Mouse (Mus musculus): ENCODE results near the gene Apol8.

The Apol8 gene

GRCm38 (mm10) chr15:77784039-77784824 is 27.4 kb upstream of the Apol8 start:
- DNase-seq, result peak; percentile 77

- no peak for DNase-seq
Measured at GRCm38 (mm10) chr15:77782449-77783014, 25.7 kb upstream of the Apol8 start.

DNA sequence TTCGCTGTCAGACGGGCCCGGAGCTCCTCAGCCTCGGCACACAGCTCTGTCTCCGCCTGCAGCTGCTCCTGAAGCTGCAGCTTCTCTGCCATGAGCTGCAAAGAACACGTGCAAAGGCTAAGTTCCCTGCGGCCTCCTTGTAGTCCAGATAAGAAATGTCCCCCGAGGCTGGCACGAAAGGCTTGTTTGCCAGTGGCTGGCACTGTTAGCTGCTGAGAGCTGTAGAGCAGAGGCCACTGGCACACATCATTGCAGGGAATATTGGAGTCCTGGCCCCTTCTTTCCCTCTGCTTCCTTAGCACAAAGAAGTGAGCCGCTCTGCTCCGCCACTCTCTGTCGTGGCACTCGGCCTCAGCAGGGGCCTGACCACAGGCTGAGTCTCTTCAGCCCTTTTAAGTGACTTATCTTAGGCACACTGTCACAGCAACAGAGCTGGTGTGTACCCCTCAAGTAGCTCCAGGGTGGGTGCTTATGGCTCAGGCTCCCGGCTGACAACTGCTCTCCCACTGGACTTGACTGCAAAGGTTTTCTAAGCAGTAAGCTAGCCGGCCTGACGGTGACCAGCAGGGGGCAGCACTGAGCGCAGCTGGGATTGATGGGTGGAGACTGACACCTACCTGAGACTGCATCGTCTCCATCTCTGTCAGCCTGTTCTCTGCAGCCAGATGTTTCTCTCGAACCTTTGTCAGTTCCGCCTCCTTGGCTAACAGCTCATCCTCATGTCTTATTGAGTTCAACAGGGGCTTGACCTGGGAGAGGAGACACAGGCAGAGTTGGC is 18.6 kb upstream of the Apol8 start:
- DNase-seq, result peak; percentile 53

DNA sequence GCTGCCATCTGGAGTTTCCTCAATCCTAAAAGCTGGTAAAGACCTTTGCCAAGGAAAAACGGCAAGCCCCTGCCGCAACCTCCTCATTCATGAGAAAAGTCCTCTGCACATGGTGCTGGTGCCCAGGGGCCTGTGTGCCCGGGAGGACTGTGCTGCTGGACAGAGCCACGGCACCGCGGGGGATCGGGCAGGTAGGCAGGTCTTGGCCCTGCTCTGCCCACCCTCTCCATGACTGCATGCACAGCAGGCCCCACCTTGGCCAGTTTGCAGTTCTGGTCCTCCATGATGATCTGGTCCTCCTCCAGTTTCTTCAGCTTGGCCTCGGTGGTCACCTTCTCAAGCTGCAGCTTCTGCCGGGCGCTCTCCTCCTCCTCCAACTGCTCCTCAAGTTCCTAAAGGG is 17.5 kb upstream of the Apol8 start:
- no peak for DNase-seq

DNA sequence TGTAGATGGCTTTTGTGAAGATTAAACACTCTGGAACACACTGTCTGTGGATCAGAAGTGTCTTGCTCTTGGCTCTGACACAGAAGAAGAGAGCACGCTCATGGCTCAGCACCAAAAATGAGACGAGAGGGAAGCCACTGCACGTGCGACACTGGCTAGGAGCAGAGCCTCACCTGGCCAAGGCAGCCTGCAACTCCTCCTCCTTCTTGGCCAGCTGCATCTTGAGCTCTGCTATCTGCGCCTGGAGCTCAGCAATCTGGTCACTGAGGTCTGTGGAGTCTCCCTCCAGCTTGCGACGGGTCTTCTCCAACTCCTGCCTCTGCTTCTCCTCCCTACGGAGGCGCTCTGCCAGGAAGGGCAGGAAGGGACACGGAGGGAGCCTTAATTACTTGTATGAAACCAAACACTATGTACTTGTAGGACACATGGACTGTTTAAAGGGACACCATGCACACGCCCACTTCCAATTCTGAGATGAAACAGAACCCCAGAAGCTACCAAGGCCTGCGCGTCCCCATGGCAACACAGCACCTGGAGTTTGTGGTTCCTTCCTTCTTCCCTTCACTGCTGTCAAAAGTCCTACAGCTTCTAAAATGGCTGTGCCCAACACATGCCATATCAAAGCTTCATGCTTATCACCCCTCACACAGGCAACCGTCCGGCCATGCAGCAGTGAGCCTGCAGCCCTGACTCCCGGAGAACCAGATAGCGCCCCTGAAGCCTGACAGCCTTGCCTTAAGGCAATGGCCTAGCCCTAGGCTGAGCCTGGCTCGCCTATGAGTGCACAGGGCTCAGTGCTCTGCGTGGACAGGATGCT is 16.5 kb upstream of the Apol8 start:
- no peak for DNase-seq

DNA sequence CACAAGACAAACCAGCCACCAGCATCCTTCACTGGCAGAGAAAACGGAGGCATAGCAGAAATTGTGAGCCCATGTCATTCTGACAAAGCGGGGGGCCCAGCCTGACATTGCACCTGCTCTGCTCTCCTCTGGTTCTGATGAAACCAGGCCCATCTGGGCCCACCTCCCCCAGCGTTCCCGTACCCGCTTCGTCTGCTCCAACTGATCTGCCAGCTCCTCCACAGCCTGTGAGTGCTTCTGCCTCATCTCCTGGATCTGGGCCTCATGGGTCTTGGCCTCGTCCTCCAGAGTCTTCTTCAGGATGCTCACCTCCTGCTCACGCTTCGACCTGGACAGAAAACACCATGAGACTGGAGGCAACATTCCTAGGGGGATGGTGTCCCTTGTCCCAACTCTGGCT is 14.1 kb upstream of the Apol8 start:
- DNase-seq, result no peak

DNA sequence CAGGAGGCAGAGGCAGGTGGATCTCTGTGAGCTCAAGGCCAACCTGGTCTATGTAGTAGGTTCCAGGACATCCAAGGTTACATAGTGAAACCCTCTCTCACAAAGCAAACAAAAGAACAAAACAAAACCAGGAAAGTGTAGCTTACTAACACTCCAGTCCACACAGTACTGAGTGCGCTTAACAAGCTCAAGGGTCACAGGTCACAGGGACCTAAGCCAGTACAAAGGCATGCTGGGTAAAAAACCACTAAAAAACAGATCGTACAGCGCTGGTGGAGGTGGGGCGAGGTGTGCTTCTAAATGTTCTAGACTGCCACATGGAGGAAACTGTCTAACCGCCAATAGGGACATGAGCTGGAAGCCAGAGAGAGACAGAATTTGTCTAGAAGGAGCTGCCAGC is 13.5 kb upstream of the Apol8 start:
- no peak for DNase-seq

GRCm38 (mm10) chr15:77766981-77767380 is 10.2 kb upstream of the Apol8 start:
- no peak for DNase-seq

GRCm38 (mm10) chr15:77765484-77766093 is 8.8 kb upstream of the Apol8 start:
- DNase-seq, result no peak

- no peak for DNase-seq
Measured at GRCm38 (mm10) chr15:77764391-77765006, 7.7 kb upstream of the Apol8 start.

DNA sequence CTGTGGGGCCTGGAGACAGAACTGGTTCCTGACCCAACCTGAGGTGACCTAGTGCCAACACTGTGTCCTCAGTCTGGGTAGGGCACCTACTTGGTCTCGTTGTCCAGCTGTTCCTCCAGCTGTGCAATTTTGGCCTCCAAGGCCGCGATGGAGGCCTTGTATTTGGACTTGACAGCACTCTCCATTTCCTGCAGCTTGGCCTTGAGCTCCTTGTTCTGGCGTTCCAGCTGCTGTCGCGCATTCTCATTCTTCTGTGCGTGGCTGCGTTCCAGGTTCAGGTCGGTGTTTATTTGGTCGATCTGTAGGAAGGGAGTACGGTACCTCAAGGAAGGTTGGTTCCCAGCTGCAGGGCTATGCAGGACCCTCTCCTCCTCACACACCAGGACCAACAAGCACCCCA is 6.9 kb upstream of the Apol8 start:
- DNase-seq, result no peak

GRCm38 (mm10) chr15:77763050-77763449 is 6.2 kb upstream of the Apol8 start:
- no peak for DNase-seq

- no peak for DNase-seq
Measured at GRCm38 (mm10) chr15:77761561-77762380, 5.0 kb upstream of the Apol8 start.

DNA sequence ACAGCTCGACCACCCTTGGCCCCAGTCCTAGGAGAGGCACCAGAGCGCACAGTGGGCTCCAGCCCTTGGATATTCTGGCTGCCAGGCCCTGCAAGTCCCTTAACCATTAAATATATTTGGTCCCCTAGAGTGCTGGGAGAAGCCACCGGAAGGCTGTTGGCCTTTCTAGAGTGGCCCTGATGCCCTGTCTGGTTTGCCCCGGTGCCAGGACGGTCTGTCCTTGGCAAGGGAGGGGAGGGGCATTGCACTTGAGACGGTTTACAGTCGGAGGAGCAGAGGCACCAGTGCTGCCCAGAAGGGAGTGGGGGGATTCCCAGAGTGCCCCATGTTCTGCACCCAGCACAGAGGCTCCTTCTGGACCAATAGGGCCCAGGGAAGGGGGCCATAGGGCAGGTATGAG is 4.3 kb upstream of the Apol8 start:
- no peak for DNase-seq

GRCm38 (mm10) chr15:77760037-77760436 is 3.2 kb upstream of the Apol8 start:
- no peak for DNase-seq

DNA sequence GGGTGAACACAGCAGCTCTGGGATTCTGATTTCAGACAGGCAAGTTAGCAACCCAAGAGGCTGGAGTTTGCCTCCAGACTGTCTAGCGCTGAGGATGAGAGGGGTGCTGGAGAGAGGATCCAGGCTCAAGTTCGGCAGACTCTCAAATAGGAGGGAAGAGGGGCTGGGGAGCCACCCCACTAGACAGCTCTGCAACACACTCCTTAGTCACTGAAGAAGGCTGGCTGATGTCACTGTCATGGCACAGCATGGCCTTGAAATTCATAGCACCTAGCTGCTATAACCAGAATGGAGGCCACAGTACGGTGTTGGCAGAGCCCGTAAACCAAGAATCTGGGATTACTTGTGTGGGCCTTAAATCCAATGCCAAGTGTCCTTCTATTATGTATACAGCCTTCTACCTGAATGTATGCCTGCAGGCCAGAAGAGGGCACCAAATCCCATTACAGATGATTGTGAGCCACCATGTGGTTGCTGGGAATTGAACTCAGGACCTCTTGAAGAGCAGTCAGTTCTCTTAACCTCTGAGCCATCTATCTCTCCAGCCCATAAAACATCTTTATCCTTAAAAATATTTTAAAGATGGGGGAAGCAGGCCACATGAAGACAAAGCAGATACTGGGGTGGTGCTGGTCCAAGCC is 903 bp upstream of the Apol8 start:
- DNase-seq, result no peak

DNA sequence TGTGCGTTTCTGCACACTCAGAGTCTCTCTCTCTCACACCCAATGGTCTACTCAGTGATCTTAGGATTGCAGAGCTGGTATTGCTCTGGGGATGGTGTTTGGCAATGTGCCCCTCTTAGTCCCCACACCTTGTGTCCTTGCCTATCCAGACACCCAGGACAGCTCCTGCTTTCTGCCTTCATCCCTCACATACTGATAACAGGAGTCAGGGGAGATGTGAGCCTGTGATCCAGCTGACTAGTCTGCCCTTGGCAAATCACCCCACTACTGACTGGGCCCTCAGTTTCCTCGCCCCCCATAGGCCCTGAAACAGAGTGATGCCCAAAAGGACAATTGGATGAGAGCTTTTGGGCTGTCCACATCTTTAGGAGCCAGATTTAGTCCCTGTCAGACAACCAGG is 722 bp downstream of the Apol8 start:
- DNase-seq, result no peak

- DNase-seq, result no peak
Measured at GRCm38 (mm10) chr15:77755132-77755531, 1.7 kb downstream of the Apol8 start.

- DNase-seq, result no peak
Measured at GRCm38 (mm10) chr15:77752443-77752842, 4.4 kb downstream of the Apol8 start.

- DNase-seq, result no peak
Measured at GRCm38 (mm10) chr15:77750461-77750860, 6.3 kb downstream of the Apol8 start.

GRCm38 (mm10) chr15:77749717-77750116 is 7.1 kb downstream of the Apol8 start:
- no peak for DNase-seq
